Mouse (Mus musculus) thymus, postnatal 10 days (tissue): ENCODE measurements around the gene Rad51b.
A peak's percentile ranks its signal among the peaks of the same experiment; 100 is the strongest.

Source experiments
- DNase-seq, 2 experiments: peaks; one replicate each; pipeline ENCODE4 v3.0.0; 2021; ENCODE audit warnings: low spot score in 2 of 2

The Rad51b gene

GRCm38 (mm10) chr12:79297121-79297576, at the start of gene Rad51b:
Gene Rad51b (plus strand): TSS chr12:79297282.
- peak; percentile 69 to 72 for DNase-seq

GRCm38 (mm10) chr12:79248110-79248509, 49.0 kb upstream of the Rad51b start:
- DNase-seq = no peak

GRCm38 (mm10) chr12:79253294-79254053, 43.6 kb upstream of the Rad51b start:
- DNase-seq = no peak

GRCm38 (mm10) chr12:79254975-79255374, 42.1 kb upstream of the Rad51b start:
- no peak for DNase-seq

DNA sequence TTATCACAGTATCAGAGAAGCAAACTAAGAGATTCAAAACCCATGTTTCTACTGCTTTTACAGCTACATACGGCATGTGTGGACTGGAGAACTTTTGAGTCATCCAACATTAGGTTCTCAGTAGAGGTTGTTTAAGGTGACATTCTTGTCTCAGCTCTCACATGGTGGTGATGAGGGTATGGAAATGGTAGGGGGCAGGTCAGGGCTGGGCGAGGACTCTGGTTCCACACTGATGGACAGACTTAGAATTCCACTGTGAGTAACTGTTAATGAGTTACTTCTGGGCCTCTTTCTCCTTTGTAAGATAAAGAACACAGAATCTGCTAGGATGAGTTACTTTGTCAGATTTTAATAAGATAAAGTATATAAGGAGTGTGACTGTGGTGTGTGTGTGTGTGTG, 36.9 kb upstream of the Rad51b start:
- no peak for DNase-seq

DNA sequence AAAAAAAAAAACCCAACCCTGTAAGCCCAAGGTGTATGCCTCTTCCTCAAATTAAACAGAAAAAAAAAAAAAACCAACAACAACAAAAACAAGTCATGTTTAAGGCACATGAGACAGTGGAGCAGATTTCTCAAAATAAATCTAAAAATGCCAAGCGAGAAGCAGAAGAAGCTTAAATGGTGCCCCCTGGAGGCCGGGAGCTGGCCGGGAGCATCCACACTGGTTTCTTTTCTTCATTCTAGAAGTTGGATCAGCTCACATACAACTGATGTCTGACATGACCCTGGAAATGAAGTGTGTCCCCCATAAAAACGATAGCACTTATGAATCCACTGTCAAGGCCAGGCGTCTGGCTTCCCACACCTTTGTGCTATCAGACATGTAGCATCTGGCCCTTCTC, 36.0 kb upstream of the Rad51b start:
- DNase-seq = peak in 1 of 2 experiments; percentile 14

DNA sequence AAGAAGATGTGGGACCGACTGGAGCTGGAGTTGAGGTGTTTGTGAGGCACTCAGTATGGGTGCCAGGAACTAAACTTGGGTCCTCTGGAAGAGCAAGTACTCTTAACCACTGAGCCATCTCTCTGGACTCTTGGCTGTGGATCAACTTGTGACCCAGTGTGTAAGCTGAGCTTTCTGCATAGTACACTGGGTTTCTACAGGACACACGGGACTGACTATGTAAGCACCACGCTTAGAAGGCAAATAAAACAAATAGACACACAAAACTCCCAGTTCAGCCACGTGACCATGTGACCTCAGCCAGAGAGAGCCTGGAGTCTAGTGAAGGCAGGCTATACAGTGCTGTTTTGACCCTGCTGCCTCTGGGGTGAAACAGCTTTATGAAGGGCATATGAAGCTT, 24.5 kb upstream of the Rad51b start:
- DNase-seq = no peak

DNA sequence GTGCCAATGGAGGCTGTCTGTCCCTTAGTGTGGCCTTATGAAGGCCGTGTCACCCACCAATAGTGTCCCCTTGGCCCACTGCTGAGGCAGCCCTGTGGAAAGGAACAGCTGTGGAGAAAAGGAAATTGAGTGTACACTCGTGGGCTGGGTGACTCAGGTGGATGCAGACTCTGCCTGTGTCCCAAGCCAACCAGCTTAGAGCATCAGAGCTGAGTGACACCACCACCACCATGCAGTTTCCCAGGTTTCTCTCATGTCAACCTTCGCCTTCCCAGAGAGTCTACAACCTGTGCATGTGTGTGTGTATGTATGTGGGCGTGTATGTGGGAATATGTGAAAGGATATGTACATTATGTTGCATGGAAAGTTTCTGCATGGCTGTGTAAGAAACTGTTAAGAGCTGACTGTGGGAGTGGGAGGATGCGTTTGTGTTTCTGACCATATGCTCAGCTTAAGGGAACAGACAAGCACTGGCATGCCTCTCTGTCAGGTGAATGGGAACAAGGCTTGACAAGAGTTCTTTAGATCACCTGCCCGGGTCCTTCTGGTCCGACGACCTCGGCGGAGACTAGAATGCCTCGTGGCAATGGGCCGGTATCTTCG, 17.5 kb upstream of the Rad51b start:
- no peak for DNase-seq

- DNase-seq = no peak
These were observed 14.5 kb upstream of the Rad51b start for GRCm38 (mm10) chr12:79282595-79282994.

DNA sequence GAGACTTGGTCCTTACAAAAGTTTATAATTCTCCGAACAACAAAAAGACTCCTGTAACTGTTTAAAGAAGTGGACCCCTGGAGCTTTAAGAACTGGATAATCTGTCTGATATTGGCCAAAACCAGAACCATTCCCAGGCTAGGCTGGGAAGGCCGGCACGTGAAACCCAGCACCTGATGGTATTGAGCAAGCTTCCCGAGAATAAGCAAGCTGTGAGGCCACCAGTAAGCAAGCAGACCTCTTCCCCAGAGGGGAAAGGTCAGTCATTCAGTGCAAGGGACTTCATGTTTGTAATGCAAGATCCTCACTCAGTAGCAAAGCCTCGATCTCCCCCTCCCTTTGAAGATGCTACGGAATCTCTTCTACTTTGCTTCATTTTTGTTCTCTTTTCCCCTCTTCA, 4.2 kb upstream of the Rad51b start:
- DNase-seq = no peak

DNA sequence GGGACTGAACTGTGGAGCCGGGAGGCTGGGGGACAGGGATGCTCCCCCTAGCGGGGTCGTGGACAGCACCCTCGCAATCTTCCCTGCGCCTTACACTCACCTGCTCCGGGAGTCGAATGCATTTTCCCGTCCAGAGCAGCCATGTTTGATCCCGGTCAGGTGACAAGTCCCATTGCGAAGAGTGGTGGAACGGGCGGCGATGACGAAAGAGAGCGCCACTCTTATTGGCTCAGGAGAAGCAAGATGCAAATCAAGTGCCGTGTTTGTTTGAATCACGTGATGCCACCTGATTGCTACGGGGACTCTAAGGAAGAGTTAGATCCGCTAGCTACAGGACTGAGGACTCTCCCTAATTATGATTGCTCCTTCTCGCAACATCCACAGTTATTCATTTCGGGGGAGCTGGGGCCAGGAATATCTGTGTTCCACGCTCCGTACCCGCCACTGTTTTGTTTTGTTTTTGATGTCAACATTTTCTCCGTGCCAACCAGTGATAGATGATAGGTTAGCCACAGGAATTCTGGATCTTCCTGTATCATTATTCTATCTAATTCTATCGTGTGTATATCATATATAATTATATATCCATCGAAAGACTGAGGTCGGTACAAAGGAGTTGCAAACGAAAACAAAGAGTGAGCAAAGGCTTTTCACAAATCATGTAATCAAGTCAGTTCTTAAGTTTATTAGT, 811 bp upstream of the Rad51b start, which contains the start of gene Zfyve26:
Gene Zfyve26 (minus strand): TSS at position 179 of the 691 bp plus-strand sequence.
- peak; percentile 82 to 89 for DNase-seq

DNA sequence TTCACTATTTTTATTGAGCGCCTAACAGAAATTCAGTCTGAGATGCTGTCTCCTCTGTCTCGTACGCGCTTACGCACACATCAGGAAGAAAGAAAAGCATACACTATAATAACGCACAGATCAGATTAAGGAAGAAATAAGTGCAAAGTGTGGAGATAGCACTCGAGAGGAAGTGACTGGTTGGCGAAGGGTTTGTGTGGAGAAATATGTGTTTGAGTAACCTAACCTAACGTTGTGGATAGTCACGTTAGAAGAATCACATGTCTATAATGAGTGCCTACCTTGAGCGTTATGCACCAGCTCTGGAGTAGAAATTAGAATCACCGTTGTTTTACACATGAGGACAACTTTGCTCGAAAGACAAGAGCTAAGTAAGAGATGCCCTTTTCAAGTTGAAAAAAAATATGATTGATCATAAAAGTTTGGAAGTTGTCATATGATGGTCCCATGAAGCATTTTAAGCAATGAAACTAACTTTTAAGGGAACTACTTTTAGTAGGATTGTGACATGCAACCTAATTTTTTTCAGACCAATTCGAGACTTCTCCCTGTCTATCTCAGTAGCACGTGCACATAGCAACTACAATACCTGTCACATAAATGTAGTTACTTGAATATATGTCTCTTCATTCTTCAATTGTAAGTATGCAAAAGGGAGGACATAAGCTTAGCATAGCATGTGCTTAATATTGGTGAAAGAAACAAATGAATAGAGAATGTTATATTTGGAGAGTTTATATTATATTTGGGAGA, 978 bp downstream of the Rad51b start:
- no peak for DNase-seq

GRCm38 (mm10) chr12:79301802-79302201, 4.7 kb downstream of the Rad51b start:
- DNase-seq = no peak

DNA sequence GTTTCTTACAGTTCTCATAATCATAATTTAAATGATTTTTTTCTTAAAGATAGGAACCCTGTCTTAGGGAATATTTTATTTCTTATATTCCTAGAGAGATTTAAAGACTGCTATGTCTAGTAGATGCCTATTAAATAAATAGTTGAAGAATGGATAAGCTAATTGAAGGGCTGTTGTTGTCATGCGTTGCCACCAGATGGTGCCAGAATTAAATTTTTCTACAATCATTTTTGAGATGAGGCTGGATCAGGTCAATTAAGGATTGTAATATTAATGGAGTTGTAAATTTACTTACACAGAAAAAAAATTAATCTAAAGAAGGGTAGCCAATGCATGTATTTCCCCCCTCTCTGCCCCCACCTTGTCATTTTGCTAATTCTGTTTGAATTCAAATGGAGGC, 8.0 kb downstream of the Rad51b start:
- no peak for DNase-seq

DNA sequence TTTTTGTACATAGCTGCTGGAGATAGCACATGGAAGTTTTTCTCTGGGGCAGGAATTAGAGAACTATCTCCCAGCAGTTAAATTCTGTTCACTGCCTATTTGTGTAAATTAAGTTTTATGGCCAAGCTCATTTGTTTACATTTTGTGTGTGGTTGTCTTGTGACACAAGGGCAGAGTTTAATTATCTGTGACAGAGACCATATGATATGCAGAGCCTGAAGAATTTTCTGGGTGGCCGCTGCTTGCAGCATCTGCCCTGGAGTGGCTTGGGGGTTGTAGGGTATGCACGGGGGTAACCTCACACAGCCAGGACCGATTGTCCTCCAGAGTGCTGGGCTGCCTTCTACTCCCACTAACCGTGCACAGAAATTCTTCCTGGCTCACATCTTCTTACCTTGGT, 8.9 kb downstream of the Rad51b start:
- no peak for DNase-seq

DNA sequence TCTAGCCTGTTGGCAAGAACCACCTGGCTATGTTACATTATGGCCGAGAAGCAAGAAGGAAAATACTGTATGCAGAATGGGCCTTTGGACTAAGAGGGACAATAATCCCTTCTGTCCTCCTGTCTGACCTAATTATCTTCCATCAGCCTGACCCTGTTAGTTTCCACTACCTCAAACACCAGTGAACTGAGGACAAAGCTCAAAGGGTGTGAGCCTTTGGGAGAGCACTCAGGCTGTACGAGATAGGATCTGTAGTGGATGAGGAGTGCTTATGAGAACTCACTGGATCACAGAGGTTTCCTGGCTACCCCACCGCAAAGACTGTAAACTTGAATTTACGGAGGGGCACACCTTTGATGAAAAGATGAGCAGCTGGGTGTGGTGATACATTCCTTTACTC, 16.6 kb downstream of the Rad51b start:
- no peak for DNase-seq

- DNase-seq = no peak
These were observed 20.3 kb downstream of the Rad51b start for GRCm38 (mm10) chr12:79317339-79317738.

- no peak for DNase-seq
These were observed 23.8 kb downstream of the Rad51b start for GRCm38 (mm10) chr12:79320895-79321294.

- DNase-seq = peak in 1 of 2 experiments; percentile 47
These were observed 25.5 kb downstream of the Rad51b start for GRCm38 (mm10) chr12:79322539-79322938.

DNA sequence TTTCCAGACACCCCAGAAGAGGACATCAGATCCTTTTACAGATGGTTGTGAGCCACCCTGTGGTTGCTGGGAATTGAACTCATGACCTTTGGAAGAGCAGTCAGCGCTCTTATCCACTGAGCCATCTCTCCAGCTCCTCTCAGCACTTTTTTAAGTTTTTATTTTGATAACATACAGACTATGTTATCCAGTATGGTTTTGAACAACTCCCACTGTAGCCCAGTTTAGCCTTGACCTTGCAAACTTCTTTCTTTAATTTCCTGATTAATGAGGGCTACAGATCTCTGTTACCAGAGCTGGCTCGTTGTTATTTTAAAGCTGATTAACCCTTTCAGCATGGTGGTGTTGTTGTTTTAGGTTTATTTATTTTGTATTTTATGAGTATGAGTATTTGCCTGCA, 29.2 kb downstream of the Rad51b start:
- no peak for DNase-seq

GRCm38 (mm10) chr12:79326745-79327144, 29.7 kb downstream of the Rad51b start:
- DNase-seq = no peak

DNA sequence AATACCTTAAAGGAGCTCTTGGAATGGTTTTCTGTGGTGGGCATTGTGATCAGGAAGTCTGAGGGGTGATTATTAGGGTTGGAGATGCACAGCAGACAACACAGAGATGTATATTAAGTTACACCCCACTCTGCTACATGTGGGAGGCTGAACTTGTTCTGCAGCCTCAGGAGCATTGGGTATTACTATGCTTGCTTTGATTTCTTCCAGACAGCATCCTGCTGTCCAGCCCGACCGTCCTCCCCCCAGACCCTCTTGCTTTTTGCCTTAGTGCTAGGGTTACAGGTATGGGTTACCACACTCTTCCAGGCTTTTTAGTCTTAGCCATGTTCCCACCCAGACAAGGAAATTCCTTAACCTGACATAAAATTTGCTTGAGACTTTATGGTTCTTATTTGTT, 30.8 kb downstream of the Rad51b start:
- DNase-seq = no peak
